Mouse (Mus musculus) hindbrain, embryonic 11.5 days (tissue): Measurements from ENCODE around the gene Rnasek. TPM values are rescaled to one million over a fixed set of nuclear protein-coding genes. Genes with fewer than 3 reads are reported as not detected.

Experiments used
- ATAC-seq: fragments of 200-750 bp; cut with Nextera tagmentation; 2 replicates; pipeline ENCODE4 v1.8.0; 2017; ENCODE audit warnings: mild to moderate bottlenecking, moderate TSS enrichment, moderate library complexity; ENCODE audit not compliant: low FRiP score
- DNase-seq: peaks from one replicate; pipeline ENCODE4 v3.0.0-alpha.2; 2015; ENCODE audit warnings: low spot score
- H3K27ac ChIP-seq: fragments of 300-500 bp; sonication (generic); 2 replicates; pipeline ENCODE4 v1.5.1; 2014; ENCODE audit warnings: mild to moderate bottlenecking, low read depth, low read length
- H3K27me3 ChIP-seq: fragments of 300-500 bp; sonication (generic); 2 replicates; pipeline ENCODE4 v1.6.1; 2014; ENCODE audit warnings: mild to moderate bottlenecking, low read length, moderate library complexity, mixed read lengths; ENCODE audit not compliant: control insufficient read depth, insufficient read depth
- H3K36me3 ChIP-seq: fragments of 300-500 bp; sonication (generic); 2 replicates; pipeline ENCODE4 v1.6.1; 2014; ENCODE audit warnings: mild to moderate bottlenecking, low read length, moderate library complexity, mixed read lengths; ENCODE audit not compliant: control insufficient read depth, insufficient read depth
- H3K4me1 ChIP-seq: fragments of 300-500 bp; sonication (generic); replicated peaks from 2 replicates; pipeline ENCODE4 v1.6.1; 2014; ENCODE audit warnings: low read length, mixed read lengths; ENCODE audit not compliant: control insufficient read depth, insufficient read depth
- H3K4me2 ChIP-seq: fragments of 300-500 bp; sonication (generic); replicated peaks from 2 replicates; pipeline ENCODE4 v1.6.1; 2014; ENCODE audit warnings: mild to moderate bottlenecking, low read depth, low read length
- H3K4me3 ChIP-seq: fragments of 300-500 bp; sonication (generic); 2 replicates; pipeline ENCODE4 v1.5.1; 2014; ENCODE audit warnings: low read depth, low read length
- H3K9ac ChIP-seq: fragments of 300-500 bp; sonication (generic); 2 replicates; pipeline ENCODE4 v1.6.1; 2014; ENCODE audit warnings: low read depth, low read length
- H3K9me3 ChIP-seq: fragments of 300-500 bp; sonication (generic); 2 replicates; pipeline ENCODE4 v1.6.1; 2016; ENCODE audit warnings: low read length; ENCODE audit not compliant: control insufficient read depth
- WGBS: fragments of 180-500 bp; shearing (Covaris S2); extraction: QIAGEN DNeasy Blood & Tissue Kit; methylation state at CpG from one replicate; pipeline ENCODE4 v1.1.7; 2014; 5-methylcytosine and 5-hydroxymethylcytosine counted together
- polyA plus RNA-seq: library from polyadenylated mRNA; unstranded; fragments of >200 nt; fragmentation: Nextera tagmentation; extraction: Ambion mirVana; gene quantifications from 2 replicates; pipeline ENCODE4 v1.2.1, GENCODE M21; 2014

The Rnasek gene
- polyA plus RNA-seq, 1 experiment from 2014 or later: 146 TPM

DNA sequence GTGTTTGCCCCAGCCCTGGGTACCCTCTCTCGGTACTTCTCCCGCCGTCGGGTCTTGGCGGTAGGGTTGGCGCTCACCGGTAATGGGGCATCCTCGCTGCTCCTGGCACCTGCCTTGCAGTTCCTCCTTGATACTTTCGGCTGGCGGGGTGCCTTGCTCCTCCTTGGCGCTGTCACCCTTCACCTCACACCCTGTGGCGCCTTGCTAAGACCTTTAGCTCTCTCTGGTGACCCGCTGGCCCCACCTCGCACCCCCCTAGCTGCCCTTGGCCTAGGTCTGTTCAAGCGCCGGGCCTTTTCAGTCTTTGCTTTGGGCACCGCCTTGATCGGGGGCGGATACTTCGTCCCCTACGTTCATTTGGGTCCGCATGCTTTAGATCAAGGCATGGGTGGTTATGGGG lies 24.3 kb downstream of the Rnasek start:
- no peak overlapping the region for H3K4me3 ChIP-seq
- WGBS: 7% methylated on average over 22 of the region's 22 CpGs
- no peaks in the 10 kb centered on the region for H3K36me3 ChIP-seq
- H3K9ac ChIP-seq: no peak overlapping the region
- H3K27ac ChIP-seq: no peak overlapping the region
- ATAC-seq: no peak
- DNase-seq: no peak
- H3K9me3 ChIP-seq: no peaks in the 10 kb centered on the region
- peaks cover 8% of the 10 kb centered on the region; the same call in 1 of the 2 replicates for H3K4me1 ChIP-seq
- no peak overlapping the region for H3K4me2 ChIP-seq
- peaks cover 43% of the 10 kb centered on the region for H3K27me3 ChIP-seq

DNA sequence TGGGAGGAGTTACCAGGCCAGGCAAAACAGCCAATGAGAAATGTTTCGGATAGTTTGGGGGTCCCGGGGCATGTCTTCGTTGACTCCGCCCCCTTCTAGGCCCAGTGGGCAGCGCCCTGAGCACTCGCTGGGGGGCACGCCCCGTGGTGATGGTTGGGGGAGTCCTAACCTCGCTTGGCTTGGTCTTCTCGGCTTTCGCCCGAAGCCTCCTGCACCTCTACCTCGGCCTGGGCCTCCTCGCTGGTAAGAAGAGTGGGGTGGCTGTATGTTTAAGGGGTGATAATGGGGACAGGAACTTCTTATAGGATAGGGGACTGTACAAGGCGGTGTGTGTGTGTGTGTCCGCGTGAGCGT lies 24.8 kb downstream of the Rnasek start:
- peak overlapping the region; percentile 23; the same call in 1 of the 2 replicates for H3K4me3 ChIP-seq
- H3K27ac ChIP-seq: no peak overlapping the region
- 4% methylated on average over 18 of the region's 18 CpGs for WGBS
- peaks cover 43% of the 10 kb centered on the region for H3K27me3 ChIP-seq
- H3K36me3 ChIP-seq: no peaks in the 10 kb centered on the region
- H3K9ac ChIP-seq: no peak overlapping the region
- ATAC-seq (no peak), DNase-seq (peak; percentile 30)
- H3K4me1 ChIP-seq: peaks cover 8% of the 10 kb centered on the region; the same call in 1 of the 2 replicates
- no peak overlapping the region; the same call in 1 of the 2 replicates for H3K4me2 ChIP-seq
- H3K9me3 ChIP-seq: no peaks in the 10 kb centered on the region

DNA sequence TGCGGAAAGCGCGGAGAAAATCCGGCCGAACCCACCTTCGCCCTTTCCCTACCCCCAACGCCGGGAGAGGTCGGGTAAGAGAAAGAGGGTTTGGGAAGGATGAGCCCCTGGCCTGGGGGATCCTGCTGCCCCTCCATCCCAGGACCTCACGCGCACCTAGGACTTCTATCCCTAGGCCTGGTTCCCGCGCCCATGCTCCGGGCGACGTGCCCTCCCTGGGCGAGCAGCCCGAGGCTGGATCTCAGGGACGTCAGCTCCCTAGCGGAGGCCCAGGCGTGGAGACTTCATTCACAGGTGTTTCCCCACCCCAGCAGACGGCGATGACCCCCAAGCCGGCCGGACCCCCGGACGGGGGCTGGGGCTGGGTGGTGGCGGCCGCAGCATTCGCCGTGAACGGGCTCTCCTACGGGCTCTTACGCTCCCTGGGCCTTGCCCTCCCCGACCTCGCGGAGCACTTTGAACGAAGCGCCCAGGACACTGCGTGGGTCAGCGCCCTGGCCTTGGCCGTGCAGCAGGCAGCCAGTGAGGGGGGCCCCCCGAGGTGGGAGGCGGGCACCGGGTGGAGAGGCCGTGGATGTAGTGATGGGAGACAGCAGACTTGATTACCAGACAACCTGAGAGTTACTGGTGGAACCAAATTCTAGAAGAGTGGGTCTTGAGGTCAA lies 25.3 kb downstream of the Rnasek start:
- Histone ChIP-seq H3K9ac (peak overlapping the region; percentile 25; the same call in 1 of the 2 replicates), H3K4me1 (peaks cover 8% of the 10 kb centered on the region; the same call in 1 of the 2 replicates), H3K4me2 (peak overlapping the region; percentile 49), H3K36me3 (no peaks in the 10 kb centered on the region), H3K27me3 (peaks cover 43% of the 10 kb centered on the region), H3K4me3 (peak overlapping the region; percentile 23), H3K9me3 (no peaks in the 10 kb centered on the region), H3K27ac (no peak overlapping the region)
- peak; percentile 40; the same call in 1 of the 2 replicates for ATAC-seq
- peak; percentile 48 for DNase-seq
- under 1% methylated on average over 46 of the region's 46 CpGs for WGBS

DNA sequence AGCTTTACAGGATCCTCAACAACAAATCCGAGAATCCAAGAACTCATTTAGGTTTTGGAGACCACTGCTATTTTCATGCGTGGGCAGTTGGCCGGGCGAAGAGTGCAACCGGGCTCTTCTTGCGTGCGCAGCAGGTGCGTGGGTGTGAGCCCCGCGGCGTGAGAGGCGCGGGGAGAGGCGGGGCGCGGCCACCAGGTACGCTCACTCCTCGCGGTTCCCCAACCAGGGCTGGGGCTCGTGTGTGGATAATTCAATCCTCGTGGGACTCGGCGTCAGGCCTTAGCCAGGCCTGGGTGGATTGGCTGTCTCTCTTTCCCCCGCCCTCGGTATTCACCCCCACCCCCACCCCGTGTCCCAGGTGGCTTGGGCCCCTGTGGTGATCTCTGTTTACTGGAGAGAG lies 25.9 kb downstream of the Rnasek start:
- 8% methylated on average over 26 of the region's 26 CpGs for WGBS
- ATAC-seq: no peak
- Histone ChIP-seq H3K4me2 (peak overlapping the region; percentile 49), H3K4me1 (peaks cover 8% of the 10 kb centered on the region; the same call in 1 of the 2 replicates), H3K9me3 (no peaks in the 10 kb centered on the region), H3K36me3 (no peaks in the 10 kb centered on the region), H3K27ac (no peak overlapping the region), H3K9ac (no peak overlapping the region; the same call in 1 of the 2 replicates), H3K27me3 (peaks cover 43% of the 10 kb centered on the region), H3K4me3 (peak overlapping the region; percentile 23)
- DNase-seq: no peak

DNA sequence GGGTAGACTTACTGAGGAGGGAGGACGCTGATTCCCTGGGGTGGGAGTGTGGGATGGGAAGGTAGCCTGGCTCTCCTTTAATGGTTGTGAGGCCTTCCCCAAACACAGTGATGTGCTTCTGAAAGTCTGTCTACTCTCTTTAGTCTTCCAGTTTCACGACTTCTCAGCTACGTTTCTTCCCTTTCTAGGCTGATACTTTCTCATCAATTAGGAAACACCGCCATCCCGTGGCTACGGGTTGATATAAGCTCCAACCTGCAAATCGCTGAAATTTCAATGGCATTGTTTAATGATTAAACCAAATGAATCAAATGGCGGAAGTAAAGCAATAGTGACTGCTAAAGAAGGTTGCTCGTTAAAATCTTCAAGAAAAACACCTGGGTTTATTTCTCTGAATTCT lies 26.7 kb downstream of the Rnasek start:
- Histone ChIP-seq H3K9me3 (no peaks in the 10 kb centered on the region), H3K36me3 (no peaks in the 10 kb centered on the region), H3K27ac (no peak overlapping the region), H3K27me3 (peaks cover 43% of the 10 kb centered on the region), H3K4me3 (no peak overlapping the region), H3K9ac (no peak overlapping the region), H3K4me2 (no peak overlapping the region), H3K4me1 (peaks cover 6% of the 10 kb centered on the region; the same call in 1 of the 2 replicates)
- ATAC-seq: no peak
- WGBS: 8% methylated on average over 9 of the region's 9 CpGs
- peak; percentile 69 for DNase-seq

DNA sequence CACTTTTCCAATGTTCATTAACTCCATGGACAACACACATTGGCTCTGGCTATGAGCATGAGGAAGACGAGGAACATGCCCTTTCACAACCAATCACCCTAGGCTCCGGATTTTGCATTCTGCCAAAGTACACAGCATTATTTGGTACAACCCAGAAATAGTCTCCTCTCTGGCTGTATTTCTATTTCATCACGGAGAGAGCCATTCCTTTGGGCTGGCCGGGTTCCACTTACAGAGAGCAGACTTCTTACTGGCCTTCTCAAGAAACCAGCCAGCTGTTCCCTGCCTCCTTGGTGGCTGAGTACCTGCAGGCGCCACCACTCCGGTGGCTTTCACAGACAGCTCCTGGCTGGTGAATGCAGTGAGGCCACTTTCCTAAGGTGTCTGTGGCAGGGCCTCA lies 27.2 kb downstream of the Rnasek start, which contains the start of gene Slc16a11:
TSS of gene Slc16a11 (plus strand) at position 330 of the 400 bp plus-strand sequence.
- 64% methylated on average over 6 of the region's 6 CpGs for WGBS
- peaks cover 43% of the 10 kb centered on the region for H3K27me3 ChIP-seq
- no peak for ATAC-seq

DNA sequence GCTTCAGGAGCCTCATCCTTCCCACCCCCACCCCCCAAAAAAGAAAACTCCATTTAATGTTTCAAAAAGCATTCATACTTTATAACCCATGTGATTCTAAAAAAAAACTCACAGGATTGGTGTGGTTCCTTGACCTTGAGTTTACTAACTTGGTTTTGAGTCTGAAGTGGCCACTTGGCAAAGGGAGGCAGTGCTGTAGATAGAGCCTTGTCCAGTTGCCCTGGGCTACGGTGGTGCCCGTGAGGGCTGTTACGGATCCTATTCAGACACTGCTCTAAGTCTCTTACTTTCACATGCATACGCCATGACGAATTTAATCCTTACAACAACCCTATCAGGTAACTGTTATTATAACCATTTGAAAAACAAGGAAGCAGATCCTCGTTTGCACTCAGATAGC lies 27.7 kb downstream of the Rnasek start:
- H3K9me3 ChIP-seq: no peaks in the 10 kb centered on the region
- H3K27me3 ChIP-seq: peaks cover 42% of the 10 kb centered on the region
- no peak overlapping the region for H3K4me3 ChIP-seq
- WGBS: 78% methylated on average over 6 of the region's 6 CpGs
- H3K36me3 ChIP-seq: no peaks in the 10 kb centered on the region
- H3K4me2 ChIP-seq: no peak overlapping the region
- H3K4me1 ChIP-seq: peaks cover 6% of the 10 kb centered on the region; the same call in 1 of the 2 replicates
- ATAC-seq: no peak
- H3K9ac ChIP-seq: no peak overlapping the region
- no peak overlapping the region for H3K27ac ChIP-seq
- DNase-seq: no peak

More for the DNA sequence above, 27.2 kb downstream of the Rnasek start, which contains the start of gene Slc16a11:
- Histone ChIP-seq H3K36me3 (no peaks in the 10 kb centered on the region), H3K27ac (no peak within 1 kb of the TSS), H3K9ac (no peak within 1 kb of the TSS), H3K4me2 (peak within 1 kb of the TSS; percentile 49; the same call in 1 of the 2 replicates), H3K9me3 (no peaks in the 10 kb centered on the region), H3K4me3 (0 out of 2 replicates have a peak within 1 kb of the TSS, but pooled peaks have one; percentile 23), H3K4me1 (peaks cover 6% of the 10 kb centered on the region; the same call in 1 of the 2 replicates)
- DNase-seq: no peak

DNA sequence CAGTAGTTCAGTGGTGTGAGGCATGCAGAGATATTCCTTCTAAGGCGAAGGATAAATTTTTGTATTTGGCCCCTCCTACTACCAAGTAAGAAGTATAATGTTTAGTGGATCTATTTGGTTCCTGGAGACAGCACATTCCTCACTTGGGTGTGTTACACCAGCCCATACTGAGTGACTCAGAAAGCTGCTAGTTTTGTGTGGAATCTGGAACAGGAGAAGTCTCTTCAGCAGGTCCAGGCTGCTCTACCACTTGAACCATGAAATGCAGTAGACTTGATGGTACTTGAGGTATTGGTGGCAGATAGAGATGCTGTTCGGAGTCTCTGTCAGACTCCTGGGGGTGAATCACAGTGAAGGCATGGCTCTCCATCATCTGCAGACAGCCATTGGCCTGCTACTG lies 29.0 kb downstream of the Rnasek start:
- DNase-seq (no peak), ATAC-seq (no peak)
- H3K9ac ChIP-seq: no peak overlapping the region
- H3K4me1 ChIP-seq: peaks cover 6% of the 10 kb centered on the region; the same call in 1 of the 2 replicates
- H3K4me3 ChIP-seq: no peak overlapping the region
- no peak overlapping the region for H3K4me2 ChIP-seq
- no peak overlapping the region for H3K27ac ChIP-seq
- H3K27me3 ChIP-seq: peaks cover 30% of the 10 kb centered on the region
- H3K36me3 ChIP-seq: no peaks in the 10 kb centered on the region
- WGBS: 97% methylated on average over 2 of the region's 2 CpGs
- H3K9me3 ChIP-seq: no peaks in the 10 kb centered on the region
